Mouse (Mus musculus): ENCODE data around the gene Cp. TPM values are rescaled to one million over a fixed set of nuclear protein-coding genes. Genes with fewer than 3 reads are reported as not detected.

Gene Cp
- polyA plus RNA-seq, 2 experiments, result 8.5 to 19.0 TPM

DNA sequence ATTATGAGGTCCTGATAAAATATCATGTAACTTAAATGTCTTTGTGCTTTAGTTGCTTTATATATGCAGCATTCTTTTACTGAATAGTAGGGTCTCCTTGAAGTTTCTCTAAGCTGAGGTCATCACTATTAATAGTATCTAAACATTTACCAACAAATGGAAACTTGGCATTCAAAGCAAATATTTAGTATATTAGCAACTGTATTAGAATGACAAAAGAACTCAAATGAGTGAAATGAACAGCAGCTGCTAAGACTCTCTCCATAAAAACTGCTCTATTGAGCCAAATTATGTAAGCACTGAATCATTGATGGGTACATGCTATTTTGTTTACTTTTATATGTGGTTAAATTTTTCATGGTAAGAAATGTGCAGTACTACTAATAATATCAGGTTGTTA lies 1.2 kb downstream of the Cp start:
- no peak for ATAC-seq (ENCODE audit: insufficient read depth)
- Histone ChIP-seq H3K4me2 (ENCODE audit: low read depth) (no peak overlapping the region), H3K9me3 (ENCODE audit: control insufficient read depth, low read length) (no peaks in the 10 kb centered on the region), H3K36me3 (replicated peaks; ENCODE audit: control insufficient read depth, insufficient read depth, low read depth) (no peaks in the 10 kb centered on the region), H3K27me3 (ENCODE audit: control insufficient read depth, insufficient read depth, low read length) (no peaks in the 10 kb centered on the region), H3K27ac (no peak overlapping the region), H3K4me3 (ENCODE audit: insufficient read depth in 1 of 2, low read depth in 2 of 2, low read length in 2 of 2) (no peak overlapping the region), H3K4me1 (replicated peaks; ENCODE audit: control insufficient read depth in 2 of 2, insufficient read depth in 2 of 2, low read length in 1 of 2) (peaks cover 0 to 7% of the 10 kb centered on the region in 2 experiments; a peak in 1 of 4 replicates), H3K9ac (replicated peaks) (no peak overlapping the region)
- TF ChIP-seq CTCF (IDR thresholded peaks at IDR 0.05; ENCODE audit: low read depth), result no peak
- TF ChIP-seq EP300 (IDR thresholded peaks at IDR 0.05; ENCODE audit: low read depth), result no peak
- DNase-seq (ENCODE audit: low read depth in 3 of 3, low spot score in 3 of 3), result no peak

- no peak for ATAC-seq (ENCODE audit: insufficient read depth)
- H3K4me3 ChIP-seq (ENCODE audit: insufficient read depth in 1 of 2, low read depth in 2 of 2, low read length in 2 of 2), result no peak overlapping the region
These were observed 2.1 kb downstream of the Cp start for GRCm38 (mm10) chr3:19958983-19959382.

DNA sequence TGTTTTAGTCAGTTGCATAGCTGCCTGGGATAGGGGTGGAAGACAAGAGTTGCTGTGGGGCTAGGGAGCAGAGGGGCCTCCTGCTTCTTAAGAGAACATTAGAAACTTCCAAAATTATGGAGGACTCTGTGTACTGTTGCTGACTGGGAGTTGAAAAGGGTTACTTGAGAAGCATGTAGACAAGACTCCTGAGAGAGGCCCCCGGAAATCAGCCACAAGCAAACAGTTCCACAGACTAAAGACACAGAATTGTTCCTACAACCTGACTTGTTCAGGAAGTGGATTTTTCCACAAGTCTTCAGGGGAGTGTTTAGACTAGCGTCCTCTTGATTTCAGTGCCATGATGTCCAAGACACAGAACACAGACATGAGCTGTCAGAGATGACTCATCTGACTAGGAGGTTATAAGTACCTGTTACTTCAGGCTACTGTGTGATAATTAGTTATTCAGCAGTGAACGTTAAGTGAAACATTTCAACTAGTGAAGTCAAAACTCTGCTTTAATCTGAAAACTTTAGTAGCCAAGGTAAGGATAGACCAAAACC lies 3.8 kb downstream of the Cp start:
- peaks cover 0 to 7% of the 10 kb centered on the region in 2 experiments; a peak in 2 of 4 replicates for H3K4me1 ChIP-seq (replicated peaks; ENCODE audit: control insufficient read depth in 2 of 2, insufficient read depth in 2 of 2, low read length in 1 of 2)
- H3K27me3 ChIP-seq (ENCODE audit: control insufficient read depth, insufficient read depth, low read length), result no peaks in the 10 kb centered on the region
- no peak overlapping the region for H3K4me3 ChIP-seq (ENCODE audit: insufficient read depth in 1 of 2, low read depth in 2 of 2, low read length in 2 of 2)
- no peak for DNase-seq (ENCODE audit: low read depth in 3 of 3, low spot score in 3 of 3)
- H3K27ac ChIP-seq, result no peak overlapping the region
- no peak overlapping the region for H3K9ac ChIP-seq (replicated peaks)
- H3K36me3 ChIP-seq (replicated peaks; ENCODE audit: control insufficient read depth, insufficient read depth, low read depth), result no peaks in the 10 kb centered on the region
- no peak for TF ChIP-seq CTCF (IDR thresholded peaks at IDR 0.05; ENCODE audit: low read depth)
- no peak for TF ChIP-seq EP300 (IDR thresholded peaks at IDR 0.05; ENCODE audit: low read depth)
- no peaks in the 10 kb centered on the region for H3K9me3 ChIP-seq (ENCODE audit: control insufficient read depth, low read length)
- WGBS (ENCODE audit: insufficient replicate concordance), result 52% methylated on average over 3 of the region's 3 CpGs
- ATAC-seq (ENCODE audit: insufficient read depth), result no peak
- H3K4me2 ChIP-seq (ENCODE audit: low read depth), result no peak overlapping the region

More at GRCm38 (mm10) chr3:19958983-19959382, 2.1 kb downstream of the Cp start:
- Histone ChIP-seq H3K27me3 (ENCODE audit: control insufficient read depth, insufficient read depth, low read length) (no peaks in the 10 kb centered on the region), H3K9me3 (ENCODE audit: control insufficient read depth, low read length) (no peaks in the 10 kb centered on the region), H3K36me3 (replicated peaks; ENCODE audit: control insufficient read depth, insufficient read depth, low read depth) (no peaks in the 10 kb centered on the region), H3K27ac (no peak overlapping the region), H3K9ac (replicated peaks) (no peak overlapping the region), H3K4me1 (replicated peaks; ENCODE audit: control insufficient read depth in 2 of 2, insufficient read depth in 2 of 2, low read length in 1 of 2) (peaks cover 0 to 7% of the 10 kb centered on the region in 2 experiments; a peak in 1 of 4 replicates), H3K4me2 (ENCODE audit: low read depth) (no peak overlapping the region)
- no peak for DNase-seq (ENCODE audit: low read depth in 3 of 3, low spot score in 3 of 3)
- WGBS (ENCODE audit: insufficient replicate concordance), result 35% methylated on average over 1 of the region's 1 CpGs
- no peak for TF ChIP-seq EP300 (IDR thresholded peaks at IDR 0.05; ENCODE audit: low read depth)
- TF ChIP-seq CTCF (IDR thresholded peaks at IDR 0.05; ENCODE audit: low read depth), result no peak

- DNase-seq (ENCODE audit: low read depth in 3 of 3, low spot score in 3 of 3) (no peak), ATAC-seq (ENCODE audit: insufficient read depth) (no peak)
- Histone ChIP-seq H3K4me1 (replicated peaks; ENCODE audit: control insufficient read depth in 2 of 2, insufficient read depth in 2 of 2, low read length in 1 of 2) (peaks cover 0 to 7% of the 10 kb centered on the region in 2 experiments; a peak in 2 of 4 replicates), H3K27me3 (ENCODE audit: control insufficient read depth, insufficient read depth, low read length) (no peaks in the 10 kb centered on the region), H3K36me3 (replicated peaks; ENCODE audit: control insufficient read depth, insufficient read depth, low read depth) (no peaks in the 10 kb centered on the region), H3K4me3 (ENCODE audit: insufficient read depth in 1 of 2, low read depth in 2 of 2, low read length in 2 of 2) (no peak overlapping the region), H3K9me3 (ENCODE audit: control insufficient read depth, low read length) (no peaks in the 10 kb centered on the region), H3K9ac (replicated peaks) (no peak overlapping the region), H3K4me2 (ENCODE audit: low read depth) (no peak overlapping the region), H3K27ac (no peak overlapping the region)
- WGBS (ENCODE audit: insufficient replicate concordance), result 55% methylated on average over 2 of the region's 2 CpGs
- TF ChIP-seq EP300 (IDR thresholded peaks at IDR 0.05; ENCODE audit: low read depth), result no peak
- TF ChIP-seq CTCF (IDR thresholded peaks at IDR 0.05; ENCODE audit: low read depth), result no peak
These were observed 4.5 kb downstream of the Cp start for GRCm38 (mm10) chr3:19961341-19961740.

GRCm38 (mm10) chr3:19962769-19963513 lies 6.1 kb downstream of the Cp start:
- Histone ChIP-seq H3K4me1 (replicated peaks; ENCODE audit: control insufficient read depth in 2 of 2, insufficient read depth in 2 of 2, low read length in 1 of 2) (peaks cover 0 to 4% of the 10 kb centered on the region in 2 experiments; a peak in 2 of 4 replicates), H3K9me3 (ENCODE audit: control insufficient read depth, low read length) (no peaks in the 10 kb centered on the region), H3K9ac (replicated peaks) (no peak overlapping the region), H3K27ac (no peak overlapping the region), H3K4me3 (ENCODE audit: insufficient read depth in 1 of 2, low read depth in 2 of 2, low read length in 2 of 2) (no peak overlapping the region), H3K27me3 (ENCODE audit: control insufficient read depth, insufficient read depth, low read length) (no peaks in the 10 kb centered on the region), H3K4me2 (ENCODE audit: low read depth) (no peak overlapping the region), H3K36me3 (replicated peaks; ENCODE audit: control insufficient read depth, insufficient read depth, low read depth) (no peaks in the 10 kb centered on the region)
- whole genome bisulfite sequencing (ENCODE audit: insufficient replicate concordance), result 53% methylated on average over 3 of the region's 3 CpGs
- peak in 1 of 3 experiments; percentile 23 for DNase-seq (ENCODE audit: low read depth in 3 of 3, low spot score in 3 of 3)
- peak; percentile 66; the same call in 1 of the 2 replicates for ATAC-seq (ENCODE audit: insufficient read depth)
- no peak for TF ChIP-seq EP300 (IDR thresholded peaks at IDR 0.05; ENCODE audit: low read depth)
